ENCODE assay signal across 8 mouse cellular contexts in genomic region chr1:55665828-55666673, GRCm38 (mm10).
DNase-seq lines count a peak whose midpoint lies in the region; ATAC-seq lines count a peak whose summit lies in the region.
"Had no signal": no experiment of that assay in that cellular context is flagged by ENCODE, and none has a peak within 500 bp of the region (broad histone marks: within the 10 kb centered on the region; RNA-seq: fewer than 3 reads in every experiment).

No protein-coding gene starts in this region.

- ATAC-seq in cerebellum, adult (ENCODE audit: insufficient number of reproducible peaks, low FRiP score, low TSS enrichment): peak; percentile 69; the same call in 1 of the 2 replicates
- peak; percentile 93 for ATAC-seq in forebrain, embryonic 14.5 days

- H3K36me3 ChIP-seq in forebrain, embryonic 14.5 days (ENCODE audit: control insufficient read depth, insufficient read depth, low read length): no peaks in the 10 kb centered on the region
- H3K36me3 ChIP-seq: liver, embryonic 15.5 days had no signal

- peak overlapping the region; percentile 33 for H3K4me2 ChIP-seq in forebrain, embryonic 14.5 days (ENCODE audit: low read length)
- H3K4me2 ChIP-seq: liver, embryonic 15.5 days had no signal

- H3K27ac ChIP-seq in forebrain, embryonic 14.5 days (ENCODE audit: low read depth, low read length): peak overlapping the region; percentile 79
- H3K27ac ChIP-seq: liver, embryonic 15.5 days had no signal

- peak; percentile 2 for DNase-seq in ZHBTc4 (ENCODE audit: low read depth, low spot score)
- DNase-seq in forebrain, embryonic 14.5 days (ENCODE audit: low spot score): peak; percentile 86
- DNase-seq in layer of hippocampus, postnatal 36 days: peak; percentile 62 to 68
- DNase-seq in retina, postnatal 1 day: peak; percentile 72
- no peak for DNase-seq in MN1 (ENCODE audit: low spot score)
- no peak for DNase-seq in adrenal gland, postnatal 10 days

- 5% methylated on average over 11 of the region's 11 CpGs for WGBS in forebrain, embryonic 14.5 days

- H3K4me1 ChIP-seq in forebrain, embryonic 14.5 days (ENCODE audit: control insufficient read depth, insufficient read depth, low read length): peaks cover 27% of the 10 kb centered on the region
- H3K4me1 ChIP-seq: liver, embryonic 15.5 days had no signal

- peak overlapping the region; percentile 41; the same call in 1 of the 2 replicates for H3K9ac ChIP-seq in forebrain, embryonic 14.5 days (ENCODE audit: low read length)
- H3K9ac ChIP-seq: liver, embryonic 15.5 days had no signal

- no peaks in the 10 kb centered on the region for H3K9me3 ChIP-seq in forebrain, embryonic 14.5 days (replicated peaks; ENCODE audit: control insufficient read depth, low read length)
- H3K9me3 ChIP-seq: liver, embryonic 15.5 days had no signal

- no peak overlapping the region for H3K4me3 ChIP-seq in forebrain, embryonic 14.5 days (ENCODE audit: low read depth, low read length)
- H3K4me3 ChIP-seq: liver, embryonic 15.5 days had no signal

- H3K27me3 ChIP-seq in forebrain, embryonic 14.5 days (replicated peaks; ENCODE audit: control insufficient read depth, insufficient read depth, low read length): no peaks in the 10 kb centered on the region
- H3K27me3 ChIP-seq: liver, embryonic 15.5 days had no signal

Comparison
In these comparisons a context has a peak if more than half of its experiments do, and no peak if none do; other contexts are left out.
1. DNase-seq: peak in ZHBTc4 (single experiment), forebrain, embryonic 14.5 days (single experiment), layer of hippocampus, postnatal 36 days (2 of 2) and retina, postnatal 1 day (single experiment); none in MN1 (single experiment) and adrenal gland, postnatal 10 days (single experiment).